ENCODE assay signal across 8 mouse cellular contexts in genomic region chr5:27793923-27794322, GRCm38 (mm10). TPM values are rescaled to one million over a fixed set of nuclear protein-coding genes. Genes with fewer than 3 reads are reported as not detected.
A peak's percentile ranks its signal among the peaks of the same experiment; 100 is the strongest.
DNase-seq lines count a peak whose midpoint lies in the region; ATAC-seq lines count a peak whose summit lies in the region.

No protein-coding gene starts in this region.

- H3K4me3 ChIP-seq in liver, embryonic 12.5 days: no peak overlapping the region
- no peak overlapping the region for H3K4me3 ChIP-seq in neural tube, embryonic 11.5 days (ENCODE audit: low read depth, low read length)

- peaks cover 8% of the 10 kb centered on the region for H3K36me3 ChIP-seq in liver, embryonic 12.5 days
- H3K36me3 ChIP-seq in neural tube, embryonic 11.5 days (ENCODE audit: control insufficient read depth, insufficient read depth, low read length): no peaks in the 10 kb centered on the region

- H3K27me3 ChIP-seq in liver, embryonic 12.5 days (replicated peaks): no peaks in the 10 kb centered on the region
- no peaks in the 10 kb centered on the region for H3K27me3 ChIP-seq in neural tube, embryonic 11.5 days (ENCODE audit: control insufficient read depth, insufficient read depth, low read length)

- H3K4me1 ChIP-seq in liver, embryonic 12.5 days: peaks cover 31% of the 10 kb centered on the region
- H3K4me1 ChIP-seq in neural tube, embryonic 11.5 days (ENCODE audit: control insufficient read depth, insufficient read depth, low read length): peaks cover 11% of the 10 kb centered on the region

- intact Hi-C loops in heart, postnatal 25 days (cut with DNase I): loop anchor here (5.0 to 10.0 kb wide), 2 partner anchors 112 to 301 kb away; no protein-coding TSS in a partner anchor
- intact Hi-C loops in left cerebral cortex, postnatal 10 days (cut with DNase I): loop anchor here (5.0 kb wide), 2 partner anchors 48 to 298 kb away; partner anchors contain the start of gene Htr5a

- H3K9ac ChIP-seq in liver, embryonic 12.5 days: no peak overlapping the region
- H3K9ac ChIP-seq in neural tube, embryonic 11.5 days (ENCODE audit: low read length): no peak overlapping the region

- DNase-seq in liver: peak; percentile 79
- DNase-seq in adrenal gland, adult 8-10 months: peak; percentile 46
- DNase-seq in embryo, embryonic 11.5 days (ENCODE audit: low read depth, low spot score): peak; percentile 30
- peak; percentile 11 for DNase-seq in heart, postnatal 25 days (ENCODE audit: low spot score)
- DNase-seq in left cerebral cortex, postnatal 10 days (ENCODE audit: extremely low spot score in 1 of 2, low spot score in 2 of 2): peak; percentile 42 to 57
- DNase-seq in neural tube, embryonic 11.5 days (ENCODE audit: low spot score): peak; percentile 74
- DNase-seq in thymus, postnatal 0 days (ENCODE audit: low spot score): peak; percentile 81

- H3K27ac ChIP-seq in liver, embryonic 12.5 days: no peak overlapping the region
- H3K27ac ChIP-seq in neural tube, embryonic 11.5 days (ENCODE audit: low read depth, low read length): no peak overlapping the region

- H3K9me3 ChIP-seq in liver, embryonic 12.5 days (replicated peaks): no peaks in the 10 kb centered on the region
- no peaks in the 10 kb centered on the region for H3K9me3 ChIP-seq in neural tube, embryonic 11.5 days (ENCODE audit: control insufficient read depth, low read length)

- ATAC-seq in liver, embryonic 12.5 days: no peak
- no peak for ATAC-seq in neural tube, embryonic 11.5 days (ENCODE audit: insufficient read depth, low FRiP score, low TSS enrichment)

- H3K4me2 ChIP-seq in liver, embryonic 12.5 days: no peak overlapping the region
- H3K4me2 ChIP-seq in neural tube, embryonic 11.5 days (ENCODE audit: low read depth): no peak overlapping the region

- 3% methylated on average over 1 of the region's 1 CpGs for WGBS in liver, embryonic 12.5 days (ENCODE audit: insufficient replicate concordance)
- WGBS in neural tube, embryonic 11.5 days: 28% methylated on average over 1 of the region's 1 CpGs

RNA-seq across cellular contexts. Expression of gene Paxip1, which starts 2.4 kb away (rescaled TPM):
- polyA plus RNA-seq in liver, embryonic 12.5 days (2016; fragmentation: Nextera tagmentation; extraction: Ambion mirVana): 31.6 and 33.4 TPM in 2 replicates
- 10 to 100 TPM; 25.3 to 35.3 (median 27.8) TPM for total RNA-seq in adrenal gland, adult 8-10 months (2022)
- total RNA-seq in heart, postnatal 25 days (2021): 10 to 100 TPM; 14.5 to 17.8 TPM
- 10 to 100 TPM; 38.1 to 44.9 TPM for total RNA-seq in left cerebral cortex, postnatal 10 days (2021)
- polyA plus RNA-seq in neural tube, embryonic 11.5 days (2014; fragmentation: Nextera tagmentation; extraction: Ambion mirVana): 51.9 and 53.2 TPM in 2 replicates
- 20.4 and 23.4 TPM in 2 replicates for polyA plus RNA-seq in thymus, postnatal 0 days (2015; fragmentation: Nextera tagmentation; extraction: Ambion mirVana)

RNA-seq across cellular contexts. Expression of gene Htr5a, which starts 48.0 kb away (rescaled TPM):
- polyA plus RNA-seq in liver, embryonic 12.5 days (2016; fragmentation: Nextera tagmentation; extraction: Ambion mirVana): not detected in 2 replicates
- not detected for total RNA-seq in adrenal gland, adult 8-10 months (2022)
- not detected for total RNA-seq in heart, postnatal 25 days (2021)
- 10 to 100 TPM; 12.8 to 12.9 TPM for total RNA-seq in left cerebral cortex, postnatal 10 days (2021)
- 0.04 and 0.05 TPM in 2 replicates for polyA plus RNA-seq in neural tube, embryonic 11.5 days (2014; fragmentation: Nextera tagmentation; extraction: Ambion mirVana)
- not detected in 2 replicates for polyA plus RNA-seq in thymus, postnatal 0 days (2015; fragmentation: Nextera tagmentation; extraction: Ambion mirVana)

Comparison
In these comparisons a context has a peak if more than half of its experiments do, and no peak if none do; other contexts are left out.
1. DNase-seq: peak in every context shown above with its lines; median percentile 81 in thymus, postnatal 0 days; 79 in liver; 74 in neural tube, embryonic 11.5 days; 50 in left cerebral cortex, postnatal 10 days; 46 in adrenal gland, adult 8-10 months; 30 in embryo, embryonic 11.5 days; 11 in heart, postnatal 25 days.
2. RNA of gene Htr5a, which starts 48.0 kb away (total RNA-seq): 12.8 to 12.9 TPM in left cerebral cortex, postnatal 10 days; not detected in adrenal gland, adult 8-10 months and not detected in heart, postnatal 25 days; every median in the first group is over 10 times any median in the second.